Mouse (Mus musculus) ovary, adult 2 months (tissue): Measurements from ENCODE around the gene Txnrd2. TPM values are rescaled to one million over a fixed set of nuclear protein-coding genes. Genes with fewer than 3 reads are reported as not detected.

ENCODE experiments used
- polyA plus RNA-seq: library from polyadenylated mRNA; depleted of rRNA; stranded (reverse); fragments of >200 nt; gene quantifications from 2 replicates; pipeline ENCODE4 v1.2.3, GENCODE M21; 2012; rRNA removed

Gene Txnrd2
- polyA plus RNA-seq, result 24.0 and 26.5 TPM in 2 replicates

GRCm38 (mm10) chr16:18426215-18426791 is at the start of gene Txnrd2:
TSS of gene Txnrd2 (plus strand) at chr16:18426384.

GRCm38 (mm10) chr16:18426802-18427280 is 657 bp downstream of the Txnrd2 start, which contains the start of gene Comt:
TSS of gene Comt (minus strand) at chr16:18426852.

GRCm38 (mm10) chr16:18498558-18498990 is 72.4 kb downstream of the Txnrd2 start, which contains the start of the genes Gnb1l and Rtl10:
TSS of gene Gnb1l (plus strand) at chr16:18498713.
TSS of gene Rtl10 (plus strand) at chr16:18498901.

Other genes starting within 250 kb of the Txnrd2 start
- not detected in 2 replicates for gene Ccdc188, start 208.5 kb upstream of the Txnrd2 start, polyA plus RNA-seq
- 210 and 213 TPM in 2 replicates for gene Zdhhc8, start 191.2 kb upstream of the Txnrd2 start, polyA plus RNA-seq
- gene Trmt2a, start 177.7 kb upstream of the Txnrd2 start, polyA plus RNA-seq, result 51.5 and 61.1 TPM in 2 replicates
- gene Ranbp1, start 177.7 kb upstream of the Txnrd2 start, polyA plus RNA-seq, result 91.9 and 212 TPM in 2 replicates
- gene Gm49776, start 168.1 kb upstream of the Txnrd2 start, polyA plus RNA-seq, result not detected in 2 replicates
- 34.4 and 36.1 TPM in 2 replicates for gene Dgcr8, start 137.1 kb upstream of the Txnrd2 start, polyA plus RNA-seq
- 32.7 and 39.2 TPM in 2 replicates for gene Tango2, start 78.3 kb upstream of the Txnrd2 start, polyA plus RNA-seq
- 51.0 and 55.5 TPM in 2 replicates for gene Arvcf, start 78.2 kb upstream of the Txnrd2 start, polyA plus RNA-seq
- 211 and 223 TPM in 2 replicates for gene Comt, start 468 bp downstream of the Txnrd2 start, polyA plus RNA-seq
- 17.8 and 20.3 TPM in 2 replicates for gene Gnb1l, start 72.3 kb downstream of the Txnrd2 start, polyA plus RNA-seq
- gene Rtl10, start 72.5 kb downstream of the Txnrd2 start, polyA plus RNA-seq, result 25.2 and 29.5 TPM in 2 replicates
- gene Tbx1, start 164.3 kb downstream of the Txnrd2 start, polyA plus RNA-seq, result 12.2 and 14.2 TPM in 2 replicates
- 26.8 and 54.9 TPM in 2 replicates for gene Gp1bb, start 196.0 kb downstream of the Txnrd2 start, polyA plus RNA-seq
- 19.4 and 20.3 TPM in 2 replicates for gene Gm49601, start 200.0 kb downstream of the Txnrd2 start, polyA plus RNA-seq
- gene Sept5, start 203.6 kb downstream of the Txnrd2 start, polyA plus RNA-seq, result 47.0 and 49.5 TPM in 2 replicates